Mouse (Mus musculus): ENCODE results near the gene Mlec. TPM values are rescaled to one million over a fixed set of nuclear protein-coding genes. Genes with fewer than 3 reads are reported as not detected.
"Not testable (repeated sequence)": the region's sequence is repeated elsewhere in the genome, so short reads cannot be mapped to it uniquely, and the experiment has no call there.

Mlec gene
- polyA plus RNA-seq, 1 experiment from 2014 or later, result 50.7 TPM

- Histone ChIP-seq H3K27ac (ENCODE audit: low read length) (peak overlapping the region; percentile 74), H3K4me1 (ENCODE audit: control insufficient read depth, insufficient read depth, low read length) (peaks cover 21% of the 10 kb centered on the region), H3K9ac (ENCODE audit: low read length) (0 out of 2 replicates have a peak overlapping the region, but pooled peaks have one; percentile 42), H3K36me3 (ENCODE audit: control insufficient read depth, insufficient read depth) (no peaks in the 10 kb centered on the region), H3K9me3 (replicated peaks; ENCODE audit: control insufficient read depth, low read length) (no peaks in the 10 kb centered on the region), H3K4me2 (ENCODE audit: low read depth, low read length) (no peak overlapping the region), H3K27me3 (ENCODE audit: control insufficient read depth, insufficient read depth, low read length) (no peaks in the 10 kb centered on the region), H3K4me3 (ENCODE audit: low read length) (no peak overlapping the region)
- ATAC-seq (replicated peaks; ENCODE audit: extremely low read depth, insufficient read depth, low FRiP score), result peak; percentile 28; the same call in 1 of the 2 replicates
- WGBS, result 34% methylated on average over 11 of the region's 11 CpGs
Measured at GRCm38 (mm10) chr5:115165895-115166814, 8.2 kb upstream of the Mlec start.

GRCm38 (mm10) chr5:115165351-115165750 lies 7.4 kb upstream of the Mlec start:
- WGBS, result 59% methylated on average over 9 of the region's 9 CpGs

GRCm38 (mm10) chr5:115164446-115164845 lies 6.5 kb upstream of the Mlec start:
- H3K4me3 ChIP-seq (ENCODE audit: low read length); ATAC-seq (replicated peaks; ENCODE audit: extremely low read depth, insufficient read depth, low FRiP score); H3K9ac ChIP-seq (ENCODE audit: low read length); H3K36me3 ChIP-seq (ENCODE audit: control insufficient read depth, insufficient read depth); H3K4me2 ChIP-seq (ENCODE audit: low read depth, low read length); H3K27ac ChIP-seq (ENCODE audit: low read length); H3K9me3 ChIP-seq (replicated peaks; ENCODE audit: control insufficient read depth, low read length); H3K27me3 ChIP-seq (ENCODE audit: control insufficient read depth, insufficient read depth, low read length): not testable (repeated sequence)
- peaks cover 21% of the 10 kb centered on the region for H3K4me1 ChIP-seq (ENCODE audit: control insufficient read depth, insufficient read depth, low read length)
- WGBS, result 69% methylated on average over 4 of the region's 4 CpGs

More at GRCm38 (mm10) chr5:115165351-115165750, 7.4 kb upstream of the Mlec start:
- H3K4me3 ChIP-seq (ENCODE audit: low read length), result no peak overlapping the region
- no peaks in the 10 kb centered on the region for H3K36me3 ChIP-seq (ENCODE audit: control insufficient read depth, insufficient read depth)
- ATAC-seq (replicated peaks; ENCODE audit: extremely low read depth, insufficient read depth, low FRiP score), result no peak
- no peaks in the 10 kb centered on the region for H3K9me3 ChIP-seq (replicated peaks; ENCODE audit: control insufficient read depth, low read length)
- no peak overlapping the region for H3K27ac ChIP-seq (ENCODE audit: low read length)
- H3K27me3 ChIP-seq (ENCODE audit: control insufficient read depth, insufficient read depth, low read length), result no peaks in the 10 kb centered on the region
- peaks cover 21% of the 10 kb centered on the region for H3K4me1 ChIP-seq (ENCODE audit: control insufficient read depth, insufficient read depth, low read length)
- H3K9ac ChIP-seq (ENCODE audit: low read length), result no peak overlapping the region
- no peak overlapping the region for H3K4me2 ChIP-seq (ENCODE audit: low read depth, low read length)

GRCm38 (mm10) chr5:115163563-115163962 lies 5.6 kb upstream of the Mlec start:
- H3K4me3 ChIP-seq (ENCODE audit: low read length), result no peak overlapping the region

GRCm38 (mm10) chr5:115161940-115162279 lies 3.9 kb upstream of the Mlec start:
- H3K4me1 ChIP-seq (ENCODE audit: control insufficient read depth, insufficient read depth, low read length), result peaks cover 21% of the 10 kb centered on the region
- H3K27me3 ChIP-seq (ENCODE audit: control insufficient read depth, insufficient read depth, low read length); H3K27ac ChIP-seq (ENCODE audit: low read length); H3K4me2 ChIP-seq (ENCODE audit: low read depth, low read length); H3K4me3 ChIP-seq (ENCODE audit: low read length); H3K9ac ChIP-seq (ENCODE audit: low read length); H3K9me3 ChIP-seq (replicated peaks; ENCODE audit: control insufficient read depth, low read length); ATAC-seq (replicated peaks; ENCODE audit: extremely low read depth, insufficient read depth, low FRiP score); H3K36me3 ChIP-seq (ENCODE audit: control insufficient read depth, insufficient read depth): not testable (repeated sequence)
- 40% methylated on average over 1 of the region's 1 CpGs for WGBS

More at GRCm38 (mm10) chr5:115163563-115163962, 5.6 kb upstream of the Mlec start:
- H3K9me3 ChIP-seq (replicated peaks; ENCODE audit: control insufficient read depth, low read length), result no peaks in the 10 kb centered on the region
- no peak overlapping the region for H3K27ac ChIP-seq (ENCODE audit: low read length)
- 45% methylated on average over 8 of the region's 8 CpGs for WGBS
- ATAC-seq (replicated peaks; ENCODE audit: extremely low read depth, insufficient read depth, low FRiP score), result no peak
- peaks cover 21% of the 10 kb centered on the region for H3K4me1 ChIP-seq (ENCODE audit: control insufficient read depth, insufficient read depth, low read length)
- no peaks in the 10 kb centered on the region for H3K36me3 ChIP-seq (ENCODE audit: control insufficient read depth, insufficient read depth)
- H3K27me3 ChIP-seq (ENCODE audit: control insufficient read depth, insufficient read depth, low read length), result no peaks in the 10 kb centered on the region
- no peak overlapping the region for H3K4me2 ChIP-seq (ENCODE audit: low read depth, low read length)
- H3K9ac ChIP-seq (ENCODE audit: low read length), result no peak overlapping the region

- Histone ChIP-seq H3K9me3 (replicated peaks; ENCODE audit: control insufficient read depth, low read length) (no peaks in the 10 kb centered on the region), H3K27ac (ENCODE audit: low read length) (peak overlapping the region; percentile 69), H3K4me2 (ENCODE audit: low read depth, low read length) (peak overlapping the region; percentile 31; the same call in 1 of the 2 replicates), H3K9ac (ENCODE audit: low read length) (no peak overlapping the region), H3K4me3 (ENCODE audit: low read length) (no peak overlapping the region), H3K27me3 (ENCODE audit: control insufficient read depth, insufficient read depth, low read length) (no peaks in the 10 kb centered on the region), H3K36me3 (ENCODE audit: control insufficient read depth, insufficient read depth) (no peaks in the 10 kb centered on the region), H3K4me1 (ENCODE audit: control insufficient read depth, insufficient read depth, low read length) (peaks cover 21% of the 10 kb centered on the region)
- no peak for ATAC-seq (replicated peaks; ENCODE audit: extremely low read depth, insufficient read depth, low FRiP score)
- 42% methylated on average over 13 of the region's 13 CpGs for WGBS
Measured at GRCm38 (mm10) chr5:115161064-115161939, 3.3 kb upstream of the Mlec start.

GRCm38 (mm10) chr5:115160655-115161054 lies 2.7 kb upstream of the Mlec start:
- Histone ChIP-seq H3K4me3 (ENCODE audit: low read length) (no peak overlapping the region), H3K4me1 (ENCODE audit: control insufficient read depth, insufficient read depth, low read length) (peaks cover 21% of the 10 kb centered on the region), H3K36me3 (ENCODE audit: control insufficient read depth, insufficient read depth) (no peaks in the 10 kb centered on the region), H3K27me3 (ENCODE audit: control insufficient read depth, insufficient read depth, low read length) (no peaks in the 10 kb centered on the region), H3K9me3 (replicated peaks; ENCODE audit: control insufficient read depth, low read length) (no peaks in the 10 kb centered on the region), H3K27ac (ENCODE audit: low read length) (peak overlapping the region; percentile 69), H3K4me2 (ENCODE audit: low read depth, low read length) (no peak overlapping the region), H3K9ac (ENCODE audit: low read length) (no peak overlapping the region)
- no peak for ATAC-seq (replicated peaks; ENCODE audit: extremely low read depth, insufficient read depth, low FRiP score)
- WGBS, result 74% methylated on average over 6 of the region's 6 CpGs

- no peaks in the 10 kb centered on the region for H3K36me3 ChIP-seq (ENCODE audit: control insufficient read depth, insufficient read depth)
- H3K4me1 ChIP-seq (ENCODE audit: control insufficient read depth, insufficient read depth, low read length), result peaks cover 35% of the 10 kb centered on the region
- 36% methylated on average over 12 of the region's 12 CpGs for WGBS
- peak overlapping the region; percentile 96 for H3K27ac ChIP-seq (ENCODE audit: low read length)
- peak overlapping the region; percentile 82 for H3K9ac ChIP-seq (ENCODE audit: low read length)
- peak overlapping the region; percentile 84 for H3K4me3 ChIP-seq (ENCODE audit: low read length)
- H3K4me2 ChIP-seq (ENCODE audit: low read depth, low read length), result peak overlapping the region; percentile 77
- H3K27me3 ChIP-seq (ENCODE audit: control insufficient read depth, insufficient read depth, low read length), result no peaks in the 10 kb centered on the region
- no peaks in the 10 kb centered on the region for H3K9me3 ChIP-seq (replicated peaks; ENCODE audit: control insufficient read depth, low read length)
- ATAC-seq (replicated peaks; ENCODE audit: extremely low read depth, insufficient read depth, low FRiP score), result no peak
Measured at GRCm38 (mm10) chr5:115159165-115159564, 1.2 kb upstream of the Mlec start.
